Mouse (Mus musculus) adipocyte (in vitro differentiated cells): ENCODE results near the gene Pced1b.

Source experiments
- DNase-seq: peaks from one replicate; pipeline ENCODE4 v3.0.0-alpha.2; 2016; ENCODE audit warnings: low spot score

Gene Pced1b

GRCm38 (mm10) chr15:97397793-97398192 lies 150.9 kb downstream of the Pced1b start:
- DNase-seq: no peak

- DNase-seq: no peak
Observed at GRCm38 (mm10) chr15:97400866-97401265, 154.0 kb downstream of the Pced1b start.

GRCm38 (mm10) chr15:97404483-97404882 lies 157.6 kb downstream of the Pced1b start:
- DNase-seq: no peak

GRCm38 (mm10) chr15:97404998-97405397 lies 158.1 kb downstream of the Pced1b start:
- no peak for DNase-seq

GRCm38 (mm10) chr15:97406105-97406504 lies 159.2 kb downstream of the Pced1b start:
- DNase-seq: no peak

- peak; percentile 61 for DNase-seq
Observed at GRCm38 (mm10) chr15:97407496-97408454, 160.9 kb downstream of the Pced1b start.

GRCm38 (mm10) chr15:97411136-97411535 lies 164.2 kb downstream of the Pced1b start:
- no peak for DNase-seq

- no peak for DNase-seq
Observed at GRCm38 (mm10) chr15:97411671-97412070, 164.8 kb downstream of the Pced1b start.

- DNase-seq: no peak
Observed at GRCm38 (mm10) chr15:97412308-97412707, 165.4 kb downstream of the Pced1b start.

- DNase-seq: no peak
Observed at GRCm38 (mm10) chr15:97412861-97413260, 166.0 kb downstream of the Pced1b start.

- DNase-seq: no peak
Observed at GRCm38 (mm10) chr15:97414718-97415413, 168.0 kb downstream of the Pced1b start.

GRCm38 (mm10) chr15:97415426-97415946 lies 168.6 kb downstream of the Pced1b start:
- no peak for DNase-seq

GRCm38 (mm10) chr15:97420292-97420691 lies 173.4 kb downstream of the Pced1b start:
- no peak for DNase-seq

GRCm38 (mm10) chr15:97421533-97421932 lies 174.6 kb downstream of the Pced1b start:
- DNase-seq: no peak

GRCm38 (mm10) chr15:97422212-97422944 lies 175.5 kb downstream of the Pced1b start:
- DNase-seq: no peak

GRCm38 (mm10) chr15:97424375-97424774 lies 177.5 kb downstream of the Pced1b start:
- no peak for DNase-seq

GRCm38 (mm10) chr15:97424961-97425360 lies 178.1 kb downstream of the Pced1b start:
- no peak for DNase-seq

- no peak for DNase-seq
Observed at GRCm38 (mm10) chr15:97429201-97429900, 182.4 kb downstream of the Pced1b start.

- no peak for DNase-seq
Observed at GRCm38 (mm10) chr15:97431533-97431932, 184.6 kb downstream of the Pced1b start.

- no peak for DNase-seq
Observed at GRCm38 (mm10) chr15:97432221-97432620, 185.3 kb downstream of the Pced1b start.
